Mouse (Mus musculus) stomach, postnatal 0 days (tissue): ENCODE data around the gene Upp2.

Experiments used
- CTCF ChIP-seq: IDR thresholded peaks from 2 replicates; pipeline ENCODE4 v1.5.1; 2016; ENCODE audit warnings: antibody characterized with exemption, low read depth, mild to moderate bottlenecking, moderate library complexity
- EP300 ChIP-seq: optimal IDR thresholded peaks from 2 replicates; pipeline ENCODE3; 2016; ENCODE audit warnings: antibody characterized with exemption

GRCm38 (mm10) chr2:58595350-58595749 is 28.3 kb downstream of the Upp2 start:
- TF ChIP-seq CTCF: no peak
- TF ChIP-seq EP300: no peak
